Mouse (Mus musculus) erythroblast, embryonic 14.5 days (primary cell): ENCODE measurements around the gene Dnmt3l. TPM values are rescaled to one million over a fixed set of nuclear protein-coding genes. Genes with fewer than 3 reads are reported as not detected.
"Not testable (repeated sequence)": the region's sequence is repeated elsewhere in the genome, so short reads cannot be mapped to it uniquely, and the experiment has no call there.

Source experiments
- H3K27me3 ChIP-seq: 2 replicates; pipeline ENCODE4 v1.6.1; 2012; ENCODE audit warnings: inconsistent platforms; ENCODE audit not compliant: control insufficient read depth
- H3K36me3 ChIP-seq: 2 replicates; pipeline ENCODE4 v1.6.1; 2012; ENCODE audit warnings: mild to moderate bottlenecking, inconsistent platforms; ENCODE audit not compliant: control insufficient read depth
- H3K4me1 ChIP-seq: 2 replicates; pipeline ENCODE4 v1.6.1; 2012; ENCODE audit warnings: inconsistent platforms; ENCODE audit not compliant: control insufficient read depth
- H3K4me3 ChIP-seq: replicated peaks from 2 replicates; pipeline ENCODE3; 2012; ENCODE audit warnings: moderate library complexity, mild to moderate bottlenecking, inconsistent platforms
- H3K9me3 ChIP-seq: 2 replicates; pipeline ENCODE4 v1.6.1; 2012; ENCODE audit warnings: low read length, inconsistent platforms, mixed read lengths; ENCODE audit not compliant: control insufficient read depth
- GATA1 ChIP-seq: IDR thresholded peaks from 2 replicates; pipeline ENCODE4 v1.6.1; 2012; ENCODE audit warnings: low read length, inconsistent platforms, mixed read lengths
- TAL1 ChIP-seq: IDR thresholded peaks from 3 replicates; pipeline ENCODE4 v1.6.1; 2012; ENCODE audit warnings: low read length, inconsistent platforms, mixed read lengths
- polyA plus RNA-seq: library from polyadenylated mRNA; stranded (reverse); fragments of >175 nt; gene quantifications from 2 replicates; pipeline ENCODE4 v1.2.3, GENCODE M21; 2012

The Dnmt3l gene
- polyA plus RNA-seq, 1 experiment: not detected

- TF ChIP-seq GATA1: no peak
- no peak for TF ChIP-seq TAL1
- Histone ChIP-seq H3K9me3 (no peaks in the 10 kb centered on the region), H3K4me1 (no peaks in the 10 kb centered on the region), H3K27me3 (no peaks in the 10 kb centered on the region), H3K36me3 (no peaks in the 10 kb centered on the region), H3K4me3 (no peak overlapping the region)
Measured at GRCm38 (mm10) chr10:78090706-78091491, 49.2 kb downstream of the Dnmt3l start.

GRCm38 (mm10) chr10:78091865-78092724 is 50.3 kb downstream of the Dnmt3l start:
- TF ChIP-seq TAL1: no peak
- TF ChIP-seq GATA1: no peak
- Histone ChIP-seq H3K4me1 (no peaks in the 10 kb centered on the region), H3K27me3 (no peaks in the 10 kb centered on the region), H3K4me3 (no peak overlapping the region), H3K36me3 (no peaks in the 10 kb centered on the region), H3K9me3 (no peaks in the 10 kb centered on the region)

- no peaks in the 10 kb centered on the region for H3K36me3 ChIP-seq
- H3K4me1 ChIP-seq: no peaks in the 10 kb centered on the region
- no peaks in the 10 kb centered on the region for H3K27me3 ChIP-seq
- H3K9me3 ChIP-seq: peaks cover 4% of the 10 kb centered on the region
- H3K4me3 ChIP-seq: no peak overlapping the region
- no peak for TF ChIP-seq TAL1
- TF ChIP-seq GATA1: no peak
Measured at GRCm38 (mm10) chr10:78092725-78093029, 50.9 kb downstream of the Dnmt3l start.

GRCm38 (mm10) chr10:78095221-78095620 is 53.5 kb downstream of the Dnmt3l start:
- H3K4me1 ChIP-seq: no peaks in the 10 kb centered on the region
- no peaks in the 10 kb centered on the region for H3K27me3 ChIP-seq
- H3K4me3 ChIP-seq: no peak overlapping the region
- TF ChIP-seq GATA1 (no peak), TAL1 (no peak)
- peaks cover 8% of the 10 kb centered on the region for H3K9me3 ChIP-seq
- no peaks in the 10 kb centered on the region for H3K36me3 ChIP-seq

- H3K27me3 ChIP-seq: no peaks in the 10 kb centered on the region
- TF ChIP-seq TAL1 (no peak), GATA1 (no peak)
- peaks cover 8% of the 10 kb centered on the region for H3K9me3 ChIP-seq
- H3K4me1 ChIP-seq: no peaks in the 10 kb centered on the region
- no peaks in the 10 kb centered on the region for H3K36me3 ChIP-seq
- H3K4me3 ChIP-seq: no peak overlapping the region
Measured at GRCm38 (mm10) chr10:78095954-78096931, 54.5 kb downstream of the Dnmt3l start.

- not testable (repeated sequence) for H3K27me3 ChIP-seq, H3K36me3 ChIP-seq, H3K9me3 ChIP-seq, H3K4me3 ChIP-seq, H3K4me1 ChIP-seq
Measured at GRCm38 (mm10) chr10:78099860-78100259, 58.1 kb downstream of the Dnmt3l start.

GRCm38 (mm10) chr10:78100989-78101780 is 59.4 kb downstream of the Dnmt3l start:
- no peaks in the 10 kb centered on the region for H3K27me3 ChIP-seq
- no peak overlapping the region for H3K4me3 ChIP-seq
- no peaks in the 10 kb centered on the region for H3K36me3 ChIP-seq
- H3K9me3 ChIP-seq: peaks cover 8% of the 10 kb centered on the region
- no peaks in the 10 kb centered on the region for H3K4me1 ChIP-seq
- TF ChIP-seq GATA1: no peak
